Mouse (Mus musculus) ES-Bruce4 (cell line): ENCODE results near the gene Pcbp3.

Experiments used
- CTCF ChIP-seq: IDR thresholded peaks from one replicate; pipeline ENCODE4 v1.8.1; 2011; ENCODE audit warnings: low read depth, low read length
- EP300 ChIP-seq: IDR thresholded peaks from 2 replicates; pipeline ENCODE4 v1.6.1; 2011; ENCODE audit warnings: low read depth, low read length; ENCODE audit not compliant: insufficient read depth
- POLR2A ChIP-seq: IDR thresholded peaks from one replicate; pipeline ENCODE4 v1.8.1; 2011; ENCODE audit warnings: low read length; ENCODE audit not compliant: insufficient read depth

DNA sequence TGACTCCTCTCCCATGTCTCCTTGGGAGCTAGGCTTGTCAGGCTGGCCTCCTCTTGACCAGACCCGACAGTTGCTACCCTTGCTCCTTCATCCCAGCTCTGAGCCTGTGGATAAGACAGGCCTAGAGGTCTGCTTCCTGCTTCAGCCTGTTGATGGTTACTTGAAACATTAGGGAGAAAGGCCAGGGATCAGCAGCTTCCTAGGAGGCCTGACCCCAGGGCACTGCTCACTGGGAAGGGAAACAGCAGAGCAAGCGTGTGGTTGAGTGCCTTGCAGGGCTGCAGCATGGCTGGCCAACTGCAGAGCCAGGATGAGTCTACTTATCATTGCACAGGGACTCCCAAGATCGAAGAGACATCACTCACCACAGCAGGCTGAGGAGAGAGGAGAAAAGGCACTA lies 249.2 kb downstream of the Pcbp3 start:
- TF ChIP-seq POLR2A, result no peak
- no peak for TF ChIP-seq CTCF
- no peak for TF ChIP-seq EP300
